Mouse (Mus musculus) liver, embryonic 15.5 days (tissue): ENCODE measurements at regions not wholly inside any gene's neighbourhood (a gene's known extent, or its start where the extent isn't known, plus 50 kb on each side); places are given as distances from the start of the nearest gene placed in this dataset.

Source experiments
- ATAC-seq: fragments of 200-750 bp; cut with Nextera tagmentation; 2 replicates; pipeline ENCODE4 v1.8.0; 2017; ENCODE audit warnings: moderate number of reproducible peaks, mild to moderate bottlenecking, moderate library complexity; ENCODE audit not compliant: insufficient read depth
- H3K27ac ChIP-seq: fragments of 300-500 bp; sonication (generic); replicated peaks from 2 replicates; pipeline ENCODE4 v1.5.1; 2015; ENCODE audit warnings: mild to moderate bottlenecking, inconsistent platforms
- H3K27me3 ChIP-seq: fragments of 300-500 bp; sonication (generic); 2 replicates; pipeline ENCODE4 v1.6.1; 2015; ENCODE audit warnings: mild to moderate bottlenecking, inconsistent platforms
- H3K36me3 ChIP-seq: fragments of 300-500 bp; sonication (generic); replicated peaks from 2 replicates; pipeline ENCODE4 v1.6.1; 2015; ENCODE audit warnings: moderate library complexity, mild to moderate bottlenecking, inconsistent platforms
- H3K4me1 ChIP-seq: fragments of 300-500 bp; sonication (generic); replicated peaks from 2 replicates; pipeline ENCODE4 v1.6.1; 2015; ENCODE audit warnings: inconsistent platforms
- H3K4me2 ChIP-seq: fragments of 300-500 bp; sonication (generic); 2 replicates; pipeline ENCODE4 v1.6.1; 2015; ENCODE audit warnings: moderate library complexity, mild to moderate bottlenecking, inconsistent platforms
- H3K4me3 ChIP-seq: fragments of 300-500 bp; sonication (generic); replicated peaks from 2 replicates; pipeline ENCODE4 v1.5.1; 2015; ENCODE audit warnings: mild to moderate bottlenecking, inconsistent platforms
- H3K9ac ChIP-seq: fragments of 300-500 bp; sonication (generic); 2 replicates; pipeline ENCODE4 v1.6.1; 2015; ENCODE audit warnings: moderate library complexity, mild to moderate bottlenecking, inconsistent platforms
- H3K9me3 ChIP-seq: fragments of 300-500 bp; sonication (generic); replicated peaks from 2 replicates; pipeline ENCODE4 v1.6.1; 2016; ENCODE audit warnings: inconsistent platforms
- WGBS: fragments of 180-500 bp; shearing (Covaris S2); methylation state at CpG from one replicate; pipeline ENCODE4 v1.1.7; 2015; ENCODE audit warnings: mixed read lengths; ENCODE audit not compliant: insufficient replicate concordance; 5-methylcytosine and 5-hydroxymethylcytosine counted together

- Histone ChIP-seq H3K4me3 (no peak overlapping the region), H3K4me2 (no peak overlapping the region), H3K27me3 (no peaks in the 10 kb centered on the region), H3K36me3 (no peaks in the 10 kb centered on the region), H3K27ac (no peak overlapping the region), H3K4me1 (no peaks in the 10 kb centered on the region), H3K9me3 (no peaks in the 10 kb centered on the region), H3K9ac (no peak overlapping the region)
- no peak for ATAC-seq
Measured at GRCm38 (mm10) chr16:77313195-77313594, 288.7 kb downstream of the Gm11146 start.

- no peak for ATAC-seq
- no peaks in the 10 kb centered on the region for H3K4me1 ChIP-seq
- H3K27ac ChIP-seq = no peak overlapping the region
- no peaks in the 10 kb centered on the region for H3K27me3 ChIP-seq
- WGBS = 56% methylated on average over 6 of the region's 6 CpGs
- no peak overlapping the region for H3K9ac ChIP-seq
- no peak overlapping the region for H3K4me2 ChIP-seq
- no peaks in the 10 kb centered on the region for H3K9me3 ChIP-seq
- no peaks in the 10 kb centered on the region for H3K36me3 ChIP-seq
- no peak overlapping the region for H3K4me3 ChIP-seq
Measured at GRCm38 (mm10) chr16:77301270-77302171, 288.0 kb downstream of the Usp25 start.

GRCm38 (mm10) chr16:77300572-77301213 is 287.2 kb downstream of the Usp25 start:
- Histone ChIP-seq H3K27ac (no peak overlapping the region), H3K4me2 (no peak overlapping the region), H3K9ac (no peak overlapping the region), H3K4me1 (no peaks in the 10 kb centered on the region), H3K4me3 (no peak overlapping the region), H3K9me3 (no peaks in the 10 kb centered on the region), H3K27me3 (no peaks in the 10 kb centered on the region), H3K36me3 (no peaks in the 10 kb centered on the region)
- 48% methylated on average over 6 of the region's 6 CpGs for WGBS
- ATAC-seq = no peak

- no peak overlapping the region for H3K9ac ChIP-seq
- H3K4me2 ChIP-seq = no peak overlapping the region
- ATAC-seq = no peak
- no peaks in the 10 kb centered on the region for H3K4me1 ChIP-seq
- WGBS = 66% methylated on average over 4 of the region's 4 CpGs
- H3K27me3 ChIP-seq = no peaks in the 10 kb centered on the region
- H3K36me3 ChIP-seq = no peaks in the 10 kb centered on the region
- H3K4me3 ChIP-seq = no peak overlapping the region
- H3K9me3 ChIP-seq = no peaks in the 10 kb centered on the region
- no peak overlapping the region for H3K27ac ChIP-seq
Measured at GRCm38 (mm10) chr16:77295574-77296355, 282.3 kb downstream of the Usp25 start.

GRCm38 (mm10) chr16:77292317-77292771 is 278.8 kb downstream of the Usp25 start:
- WGBS = 57% methylated on average over 2 of the region's 2 CpGs
- no peaks in the 10 kb centered on the region for H3K27me3 ChIP-seq
- no peaks in the 10 kb centered on the region for H3K9me3 ChIP-seq
- H3K4me2 ChIP-seq = no peak overlapping the region
- no peak overlapping the region for H3K9ac ChIP-seq
- H3K27ac ChIP-seq = no peak overlapping the region
- H3K4me3 ChIP-seq = no peak overlapping the region
- H3K36me3 ChIP-seq = no peaks in the 10 kb centered on the region
- H3K4me1 ChIP-seq = no peaks in the 10 kb centered on the region
- ATAC-seq = no peak

GRCm38 (mm10) chr16:77291723-77292316 is 278.3 kb downstream of the Usp25 start:
- no peak overlapping the region for H3K4me2 ChIP-seq
- H3K4me3 ChIP-seq = no peak overlapping the region
- no peaks in the 10 kb centered on the region for H3K9me3 ChIP-seq
- H3K27me3 ChIP-seq = no peaks in the 10 kb centered on the region
- WGBS = 67% methylated on average over 8 of the region's 8 CpGs
- H3K4me1 ChIP-seq = no peaks in the 10 kb centered on the region
- H3K36me3 ChIP-seq = no peaks in the 10 kb centered on the region
- no peak overlapping the region for H3K27ac ChIP-seq
- ATAC-seq = no peak
- H3K9ac ChIP-seq = no peak overlapping the region

GRCm38 (mm10) chr16:77284205-77284604 is 270.7 kb downstream of the Usp25 start:
- H3K27ac ChIP-seq = no peak overlapping the region
- WGBS = 35% methylated on average over 4 of the region's 4 CpGs
- H3K27me3 ChIP-seq = no peaks in the 10 kb centered on the region
- H3K4me1 ChIP-seq = no peaks in the 10 kb centered on the region
- no peak overlapping the region for H3K9ac ChIP-seq
- H3K4me3 ChIP-seq = no peak overlapping the region
- no peaks in the 10 kb centered on the region for H3K36me3 ChIP-seq
- no peaks in the 10 kb centered on the region for H3K9me3 ChIP-seq
- no peak overlapping the region for H3K4me2 ChIP-seq
- ATAC-seq = no peak

GRCm38 (mm10) chr16:77279916-77280315 is 266.4 kb downstream of the Usp25 start:
- H3K4me1 ChIP-seq = no peaks in the 10 kb centered on the region
- no peak for ATAC-seq
- H3K4me2 ChIP-seq = no peak overlapping the region
- no peak overlapping the region for H3K27ac ChIP-seq
- no peaks in the 10 kb centered on the region for H3K27me3 ChIP-seq
- WGBS = 69% methylated on average over 4 of the region's 4 CpGs
- H3K36me3 ChIP-seq = no peaks in the 10 kb centered on the region
- H3K4me3 ChIP-seq = no peak overlapping the region
- H3K9ac ChIP-seq = no peak overlapping the region
- no peaks in the 10 kb centered on the region for H3K9me3 ChIP-seq

- Histone ChIP-seq H3K4me1 (no peaks in the 10 kb centered on the region), H3K4me2 (no peak overlapping the region), H3K4me3 (no peak overlapping the region), H3K36me3 (no peaks in the 10 kb centered on the region), H3K9me3 (no peaks in the 10 kb centered on the region), H3K9ac (no peak overlapping the region), H3K27me3 (no peaks in the 10 kb centered on the region), H3K27ac (no peak overlapping the region)
- ATAC-seq = no peak
- 50% methylated on average over 2 of the region's 2 CpGs for WGBS
Measured at GRCm38 (mm10) chr16:77279495-77279894, 266.0 kb downstream of the Usp25 start.

- no peak overlapping the region for H3K9ac ChIP-seq
- WGBS = 59% methylated on average over 3 of the region's 3 CpGs
- no peaks in the 10 kb centered on the region for H3K27me3 ChIP-seq
- ATAC-seq = no peak
- H3K4me1 ChIP-seq = no peaks in the 10 kb centered on the region
- H3K9me3 ChIP-seq = no peaks in the 10 kb centered on the region
- no peaks in the 10 kb centered on the region for H3K36me3 ChIP-seq
- no peak overlapping the region for H3K27ac ChIP-seq
- H3K4me2 ChIP-seq = no peak overlapping the region
- H3K4me3 ChIP-seq = no peak overlapping the region
Measured at GRCm38 (mm10) chr16:77273306-77273705, 259.8 kb downstream of the Usp25 start.

- WGBS = 46% methylated on average over 2 of the region's 2 CpGs
- no peak for ATAC-seq
- H3K4me3 ChIP-seq = no peak overlapping the region
Measured at GRCm38 (mm10) chr16:77268926-77269325, 255.4 kb downstream of the Usp25 start.

More at GRCm38 (mm10) chr16:77268926-77269325, 255.4 kb downstream of the Usp25 start:
- Histone ChIP-seq H3K36me3 (no peaks in the 10 kb centered on the region), H3K4me1 (no peaks in the 10 kb centered on the region), H3K27ac (no peak overlapping the region), H3K9me3 (no peaks in the 10 kb centered on the region), H3K9ac (no peak overlapping the region), H3K27me3 (no peaks in the 10 kb centered on the region), H3K4me2 (no peak overlapping the region)
